Mouse (Mus musculus) retina, postnatal 1 day (tissue): Measurements from ENCODE around the gene Btnl4.
"Not testable (repeated sequence)": the region's sequence is repeated elsewhere in the genome, so short reads cannot be mapped to it uniquely, and the experiment has no call there.

Experiments
- DNase-seq: peaks from one replicate; pipeline ENCODE4 v3.0.0-alpha.2; 2012

Gene Btnl4

GRCm38 (mm10) chr17:34477238-34478013 is at the start of gene Btnl4:
TSS of gene Btnl4 (minus strand) at chr17:34477318.
- DNase-seq: not testable (repeated sequence)

GRCm38 (mm10) chr17:34519001-34519400 is 41.9 kb upstream of the Btnl4 start:
- no peak for DNase-seq

GRCm38 (mm10) chr17:34518571-34518970 is 41.5 kb upstream of the Btnl4 start:
- DNase-seq: not testable (repeated sequence)

- DNase-seq: no peak
These were observed 40.7 kb upstream of the Btnl4 start for GRCm38 (mm10) chr17:34517795-34518194.

- DNase-seq: no peak
These were observed 40.1 kb upstream of the Btnl4 start, which contains the start of gene Btnl6 for GRCm38 (mm10) chr17:34517252-34517651. TSS of gene Btnl6 (minus strand) at chr17:34517352.

GRCm38 (mm10) chr17:34516514-34516913 is 39.4 kb upstream of the Btnl4 start:
- no peak for DNase-seq

GRCm38 (mm10) chr17:34511723-34512122 is 34.6 kb upstream of the Btnl4 start:
- peak; percentile 12 for DNase-seq

GRCm38 (mm10) chr17:34507591-34507990 is 30.5 kb upstream of the Btnl4 start:
- no peak for DNase-seq

- not testable (repeated sequence) for DNase-seq
These were observed 20.6 kb upstream of the Btnl4 start for GRCm38 (mm10) chr17:34497726-34498125.

- not testable (repeated sequence) for DNase-seq
These were observed 20.2 kb upstream of the Btnl4 start for GRCm38 (mm10) chr17:34497319-34497718.

GRCm38 (mm10) chr17:34496539-34496938 is 19.4 kb upstream of the Btnl4 start:
- DNase-seq: no peak

GRCm38 (mm10) chr17:34495156-34495555 is 18.0 kb upstream of the Btnl4 start:
- DNase-seq: not testable (repeated sequence)

- DNase-seq: no peak
These were observed 15.7 kb upstream of the Btnl4 start for GRCm38 (mm10) chr17:34492796-34493195.

- DNase-seq: no peak
These were observed 691 bp downstream of the Btnl4 start for GRCm38 (mm10) chr17:34476427-34476826.

GRCm38 (mm10) chr17:34475060-34475459 is 2.1 kb downstream of the Btnl4 start:
- DNase-seq: no peak

- DNase-seq: no peak
These were observed 6.6 kb downstream of the Btnl4 start for GRCm38 (mm10) chr17:34470491-34470890.

GRCm38 (mm10) chr17:34465906-34466305 is 11.2 kb downstream of the Btnl4 start:
- not testable (repeated sequence) for DNase-seq

GRCm38 (mm10) chr17:34459255-34459654 is 17.9 kb downstream of the Btnl4 start:
- DNase-seq: no peak

GRCm38 (mm10) chr17:34457668-34458067 is 19.4 kb downstream of the Btnl4 start:
- no peak for DNase-seq

GRCm38 (mm10) chr17:34448473-34449041 is 28.6 kb downstream of the Btnl4 start:
- no peak for DNase-seq

- no peak for DNase-seq
These were observed 35.1 kb downstream of the Btnl4 start for GRCm38 (mm10) chr17:34441990-34442389.

- peak; percentile 68 for DNase-seq
These were observed 37.3 kb downstream of the Btnl4 start for GRCm38 (mm10) chr17:34439795-34440194.

GRCm38 (mm10) chr17:34438588-34438987 is 38.5 kb downstream of the Btnl4 start:
- no peak for DNase-seq

- no peak for DNase-seq
These were observed 39.5 kb downstream of the Btnl4 start for GRCm38 (mm10) chr17:34437606-34438005.
